Mouse (Mus musculus) embryonic fibroblast, embryonic 13.5 days (primary cell): ENCODE measurements around the gene Clstn2. TPM values are rescaled to one million over a fixed set of nuclear protein-coding genes. Genes with fewer than 3 reads are reported as not detected.

ENCODE experiments used
- H3K27ac ChIP-seq: 2 replicates; pipeline ENCODE4 v1.5.1; 2012; ENCODE audit warnings: low read length, control low read depth, inconsistent platforms; ENCODE audit not compliant: insufficient read depth
- H3K4me1 ChIP-seq: 2 replicates; pipeline ENCODE4 v1.6.1; 2011; ENCODE audit warnings: low read length; ENCODE audit not compliant: control insufficient read depth, insufficient read depth
- H3K4me3 ChIP-seq: 2 replicates; pipeline ENCODE4 v1.5.1; 2011; ENCODE audit warnings: mild to moderate bottlenecking, control low read depth, low read length; ENCODE audit not compliant: insufficient read depth
- CTCF ChIP-seq: IDR thresholded peaks from 2 replicates; pipeline ENCODE4 v1.5.1; 2011; ENCODE audit warnings: mild to moderate bottlenecking, control low read depth, low read length, moderate library complexity, borderline replicate concordance; ENCODE audit not compliant: insufficient read depth
- POLR2A ChIP-seq: IDR thresholded peaks from 2 replicates; pipeline ENCODE4 v1.6.1; 2011; ENCODE audit warnings: low read depth, mild to moderate bottlenecking, control low read depth, low read length, moderate library complexity
- polyA plus RNA-seq: library from polyadenylated mRNA; stranded (reverse); fragments of >200 nt; gene quantifications from 2 replicates; pipeline ENCODE4 v1.2.4, GENCODE M21; 2011; ENCODE audit warnings: low read depth; ENCODE audit not compliant: missing spikeins, insufficient read length

Gene Clstn2
- polyA plus RNA-seq, 1 experiment, result 7.6 TPM

DNA sequence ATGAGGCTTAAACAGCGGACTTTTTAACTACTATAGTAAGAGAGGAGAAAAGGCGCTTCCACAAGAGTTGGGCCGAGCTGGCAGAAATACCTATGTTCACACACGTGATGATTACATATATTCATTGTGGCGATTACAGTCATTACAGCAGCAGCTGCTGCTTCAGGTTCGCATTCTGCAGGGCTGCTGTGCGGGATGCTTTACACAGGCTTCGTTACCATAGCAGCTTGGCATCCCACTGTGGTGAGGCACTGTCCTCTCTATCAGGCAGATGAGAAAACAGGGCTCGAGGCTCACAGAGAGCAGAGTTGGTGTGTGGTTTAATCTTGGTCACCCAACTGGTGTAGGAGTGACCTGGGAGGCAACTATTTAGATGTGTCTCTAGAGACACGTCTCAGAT lies 205.3 kb downstream of the Clstn2 start:
- H3K27ac ChIP-seq, result no peak overlapping the region
- no peaks in the 10 kb centered on the region for H3K4me1 ChIP-seq
- H3K4me3 ChIP-seq, result no peak overlapping the region
- TF ChIP-seq POLR2A (no peak), CTCF (no peak)

DNA sequence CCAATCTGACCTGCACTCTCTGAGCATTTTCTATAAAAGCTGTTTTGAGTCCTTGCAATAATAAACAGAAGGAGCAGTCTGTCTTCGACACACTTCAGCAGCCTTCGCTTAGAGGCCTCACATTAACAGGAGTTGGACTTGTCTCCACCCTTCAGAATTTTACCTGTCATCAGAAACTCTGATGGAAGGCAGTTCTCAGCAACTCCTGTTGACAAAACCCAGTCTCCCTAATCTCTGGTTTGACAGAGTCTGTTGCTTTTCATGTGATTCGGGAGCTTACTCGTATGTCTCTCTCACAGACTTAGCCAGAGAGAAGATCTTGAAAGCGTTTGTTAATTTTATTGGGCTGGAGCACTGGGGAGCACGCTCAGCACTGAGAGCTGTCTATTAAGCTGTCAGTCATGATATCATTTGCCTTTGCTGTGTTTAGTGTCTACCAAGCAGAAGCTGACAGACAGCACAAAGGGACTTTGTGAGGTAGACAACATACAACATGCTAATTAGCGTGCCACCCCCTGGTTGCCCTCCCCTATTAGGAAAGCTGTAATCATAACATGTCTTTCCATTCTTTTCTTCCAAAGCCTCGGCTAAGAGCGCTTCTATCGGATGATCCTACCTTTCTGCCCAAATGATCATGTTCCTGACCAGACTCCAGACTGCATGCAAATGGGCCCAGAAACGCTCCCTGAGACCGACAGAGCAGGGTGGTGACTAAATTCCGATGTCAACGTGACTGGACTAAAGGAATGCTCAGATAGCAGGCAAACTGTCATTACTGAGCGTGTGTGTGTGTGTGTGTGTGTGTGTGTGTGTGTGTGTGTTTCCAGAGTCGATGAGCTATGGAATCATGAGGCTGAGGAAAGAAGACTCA lies 206.7 kb downstream of the Clstn2 start:
- TF ChIP-seq CTCF, result no peak
- TF ChIP-seq POLR2A, result no peak
- Histone ChIP-seq H3K4me3 (no peak overlapping the region), H3K4me1 (no peaks in the 10 kb centered on the region), H3K27ac (no peak overlapping the region)

- Histone ChIP-seq H3K27ac (peak overlapping the region; percentile 65; the same call in 1 of the 2 replicates), H3K4me1 (no peaks in the 10 kb centered on the region; the same call in 1 of the 2 replicates), H3K4me3 (no peak overlapping the region)
- TF ChIP-seq POLR2A, result no peak
- TF ChIP-seq CTCF, result no peak
Measured at GRCm38 (mm10) chr9:97817116-97817515, 215.9 kb downstream of the Clstn2 start.

DNA sequence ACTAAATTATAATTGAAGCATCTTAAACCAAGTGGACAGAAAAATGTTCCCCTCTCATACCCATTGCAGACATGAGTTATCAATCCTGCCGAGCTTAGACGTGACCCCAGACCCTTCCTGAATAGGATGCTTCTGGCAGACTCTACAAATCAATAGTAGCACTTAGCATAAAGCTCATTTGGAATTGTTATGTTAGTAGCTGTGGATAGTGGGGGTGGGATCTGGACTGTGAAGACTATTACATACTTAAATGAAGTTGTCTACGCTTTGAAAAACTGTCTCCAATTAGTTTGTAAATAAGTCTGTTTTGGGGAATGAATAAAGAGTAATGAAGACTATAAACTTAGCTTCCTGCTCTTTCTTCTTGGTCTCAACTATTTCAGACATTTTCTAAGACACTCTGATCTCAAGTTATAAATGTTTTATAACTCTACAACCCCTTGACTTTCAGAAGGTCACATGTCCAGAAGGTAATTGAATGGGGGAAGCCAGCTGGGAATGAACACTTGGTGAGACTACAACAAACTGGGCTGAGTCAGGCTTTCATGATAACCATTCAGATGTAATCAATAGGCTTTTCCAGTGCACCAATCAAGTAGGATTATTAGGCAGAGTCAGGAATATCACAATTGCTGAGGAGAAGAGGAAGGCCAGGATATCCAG lies 216.7 kb downstream of the Clstn2 start:
- no peak overlapping the region for H3K27ac ChIP-seq
- H3K4me3 ChIP-seq, result no peak overlapping the region
- H3K4me1 ChIP-seq, result no peaks in the 10 kb centered on the region; the same call in 1 of the 2 replicates
- TF ChIP-seq CTCF, result no peak
- TF ChIP-seq POLR2A, result no peak

DNA sequence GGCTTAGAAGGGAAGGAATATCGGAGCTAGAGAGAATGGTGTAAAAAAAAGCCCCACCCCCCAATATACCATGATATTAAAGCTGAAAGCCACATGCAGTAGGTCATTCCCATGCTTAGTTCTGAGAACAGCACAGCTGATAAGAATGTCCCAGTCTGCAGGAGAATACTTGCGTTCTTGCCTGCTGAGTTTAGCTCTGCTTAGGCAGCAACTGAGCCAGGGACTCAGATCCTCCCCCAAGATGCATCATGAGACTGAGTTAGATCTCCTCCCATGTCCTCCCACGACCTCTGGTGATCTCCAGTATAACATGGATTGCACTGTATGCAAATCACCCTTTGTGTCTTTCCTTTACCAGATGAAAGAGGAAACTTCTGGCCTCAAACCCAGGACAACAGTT lies 219.8 kb downstream of the Clstn2 start:
- Histone ChIP-seq H3K27ac (no peak overlapping the region), H3K4me1 (no peaks in the 10 kb centered on the region), H3K4me3 (no peak overlapping the region)
- no peak for TF ChIP-seq POLR2A

- Histone ChIP-seq H3K4me3 (no peak overlapping the region), H3K27ac (no peak overlapping the region), H3K4me1 (no peaks in the 10 kb centered on the region)
- TF ChIP-seq CTCF, result no peak
- no peak for TF ChIP-seq POLR2A
Measured at GRCm38 (mm10) chr9:97807031-97807430, 225.9 kb downstream of the Clstn2 start.

- Histone ChIP-seq H3K4me3 (no peak overlapping the region), H3K4me1 (no peaks in the 10 kb centered on the region), H3K27ac (no peak overlapping the region)
- TF ChIP-seq POLR2A, result no peak
- TF ChIP-seq CTCF, result no peak
Measured at GRCm38 (mm10) chr9:97793661-97794060, 239.3 kb downstream of the Clstn2 start.

DNA sequence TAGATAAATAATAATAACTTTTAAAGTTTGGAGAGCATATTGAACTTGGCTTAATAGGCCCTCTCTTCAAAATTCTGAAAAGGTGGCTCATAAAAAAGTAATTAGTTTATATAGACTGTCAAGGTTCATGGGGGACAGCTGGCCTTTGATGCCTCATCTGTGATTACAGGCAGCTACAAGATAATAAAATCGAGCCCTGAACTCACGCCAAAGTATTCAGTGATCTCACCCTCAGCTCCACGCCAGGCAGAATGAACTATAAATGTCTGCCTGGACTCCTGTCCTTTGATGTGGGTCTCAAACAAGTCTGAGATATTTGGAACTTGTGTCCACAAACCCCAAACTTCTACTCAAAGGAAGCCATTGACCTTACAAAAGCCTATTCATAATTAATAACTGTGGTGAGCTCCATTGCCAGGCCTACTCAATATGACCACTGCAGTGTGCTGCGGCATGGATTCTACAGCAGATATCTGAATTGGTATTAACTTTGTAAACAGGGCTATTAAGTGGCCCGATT lies 244.8 kb downstream of the Clstn2 start:
- H3K27ac ChIP-seq, result no peak overlapping the region
- TF ChIP-seq POLR2A, result no peak
- TF ChIP-seq CTCF, result no peak
- H3K4me1 ChIP-seq, result no peaks in the 10 kb centered on the region
- H3K4me3 ChIP-seq, result no peak overlapping the region

GRCm38 (mm10) chr9:97780032-97780616 lies 252.9 kb downstream of the Clstn2 start:
- Histone ChIP-seq H3K4me3 (no peak overlapping the region), H3K4me1 (no peaks in the 10 kb centered on the region), H3K27ac (no peak overlapping the region)
- TF ChIP-seq POLR2A, result no peak
- no peak for TF ChIP-seq CTCF

DNA sequence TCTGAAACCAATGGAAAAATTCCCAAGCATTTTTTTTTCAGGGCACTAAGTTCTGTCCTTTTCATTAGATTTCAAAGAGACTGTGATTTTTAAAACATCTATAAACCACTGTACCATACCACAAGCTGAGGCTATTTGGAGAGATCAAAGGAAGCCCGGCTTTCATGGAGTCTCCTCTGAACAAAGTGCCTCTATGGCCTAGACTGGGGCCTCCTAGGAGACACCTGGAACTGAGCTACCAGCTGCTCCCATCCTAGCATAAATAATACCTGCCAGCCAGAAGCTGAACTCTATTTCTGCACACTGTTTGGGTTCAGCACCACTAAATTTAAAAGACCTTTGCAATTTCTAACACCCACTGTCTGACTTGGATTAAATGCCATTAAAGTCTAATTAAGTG lies 257.2 kb downstream of the Clstn2 start:
- Histone ChIP-seq H3K27ac (no peak overlapping the region), H3K4me3 (no peak overlapping the region), H3K4me1 (no peaks in the 10 kb centered on the region)
- TF ChIP-seq CTCF (no peak), POLR2A (no peak)
